Mouse (Mus musculus) cerebellum, adult 2 months (tissue): ENCODE data around the gene 4931422A03Rik.

Experiments used
- CTCF ChIP-seq: fragments of 200-500 bp; IDR thresholded peaks from 2 replicates; pipeline ENCODE4 v1.5.1; 2011; ENCODE audit warnings: low read depth, mild to moderate bottlenecking, control low read depth, low read length, moderate library complexity, borderline replicate concordance; ENCODE audit not compliant: insufficient read depth
- POLR2A ChIP-seq: fragments of 200-500 bp; IDR thresholded peaks from 2 replicates; pipeline ENCODE4 v1.6.1; 2011; ENCODE audit warnings: low read length, control low read depth, borderline replicate concordance; ENCODE audit not compliant: insufficient read depth

GRCm38 (mm10) chr2:103970041-103970790 is 57.9 kb downstream of the 4931422A03Rik start:
- no peak for TF ChIP-seq CTCF
- TF ChIP-seq POLR2A, result no peak
